7 mouse cellular contexts compared by ENCODE assay signal in the genomic region with DNA sequence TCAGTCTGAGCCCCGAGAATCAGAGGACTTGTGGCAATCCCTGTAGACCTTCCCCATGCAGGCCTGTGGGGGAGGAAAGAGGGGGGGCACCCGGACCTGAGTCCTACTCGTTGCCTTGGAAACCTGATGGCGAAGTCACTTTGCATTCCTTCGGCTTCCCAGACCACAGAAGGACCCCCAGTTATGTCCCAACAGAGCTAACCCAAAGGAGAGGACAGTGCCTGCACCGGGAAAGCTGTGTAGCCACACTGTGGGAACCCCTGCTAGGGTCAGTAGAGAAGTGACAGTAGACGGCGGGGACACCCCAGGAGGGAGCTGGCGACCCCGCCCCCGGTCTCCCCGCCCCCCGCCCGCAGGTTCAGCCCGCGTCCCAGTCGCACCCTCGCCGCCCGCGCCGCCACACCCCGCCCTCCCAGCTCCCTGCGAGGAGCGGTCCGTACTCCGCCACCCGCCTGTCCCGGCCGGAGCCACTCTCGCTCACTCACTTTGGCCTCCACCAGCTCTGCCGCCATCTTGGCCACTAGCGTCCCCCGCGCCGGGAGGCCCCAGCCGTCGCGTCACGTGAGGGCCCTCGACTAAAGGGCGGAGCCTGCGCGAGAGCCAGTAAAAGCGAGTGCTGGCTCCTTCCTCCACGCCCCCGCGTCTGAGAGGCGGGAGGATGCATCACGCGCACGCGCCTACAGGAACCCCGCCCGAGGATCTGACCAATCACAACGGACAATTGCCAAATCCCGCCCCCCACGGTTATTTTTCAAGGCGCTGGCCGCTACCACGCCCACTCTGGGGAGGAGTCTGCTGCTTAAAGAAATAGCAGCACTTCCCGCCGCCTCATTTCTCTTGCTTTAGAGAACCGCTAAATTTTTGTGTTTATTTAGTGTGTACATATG. TPM values are rescaled to one million over a fixed set of nuclear protein-coding genes. Genes with fewer than 3 reads are reported as not detected.
DNase-seq lines count a peak whose midpoint lies in the region; ATAC-seq lines count a peak whose summit lies in the region.

Gene Pias4 (minus strand): TSS at position 724 of the 887 bp plus-strand sequence.

- peak within 1 kb of the TSS; percentile 84 for H3K27ac ChIP-seq in intestine, embryonic 15.5 days
- H3K27ac ChIP-seq in midbrain, embryonic 10.5 days (replicated peaks): peak within 1 kb of the TSS; percentile 92

- ATAC-seq in intestine, embryonic 15.5 days: peak; percentile 92

- peaks cover 16% of the 10 kb centered on the region for H3K4me1 ChIP-seq in intestine, embryonic 15.5 days (replicated peaks)
- peaks cover 42% of the 10 kb centered on the region for H3K4me1 ChIP-seq in midbrain, embryonic 10.5 days

- under 1% methylated on average over 62 of the region's 64 CpGs for WGBS in intestine, embryonic 15.5 days
- WGBS in midbrain, embryonic 10.5 days: under 1% methylated on average over 57 of the region's 64 CpGs

- DNase-seq in adrenal gland, adult 2 months: peak; percentile 100
- peak; percentile 100 for DNase-seq in embryo, embryonic 11.5 days (ENCODE audit: low read depth, low spot score)
- peak; percentile 100 for DNase-seq in gastrocnemius, postnatal 36 days
- peak; percentile 100 for DNase-seq in left cerebral cortex, postnatal 25 days (ENCODE audit: low spot score in 2 of 2)
- DNase-seq in midbrain, embryonic 10.5 days (ENCODE audit: low spot score): peak; percentile 100
- DNase-seq in right cerebral cortex, postnatal 4 days: peak; percentile 100

- H3K4me3 ChIP-seq in intestine, embryonic 15.5 days (replicated peaks): peak within 1 kb of the TSS; percentile 72
- peak within 1 kb of the TSS; percentile 98 for H3K4me3 ChIP-seq in midbrain, embryonic 10.5 days

- intact Hi-C loops in gastrocnemius, postnatal 36 days (cut with DNase I): no loop called here
- intact Hi-C loops in left cerebral cortex, postnatal 25 days (cut with DNase I): no loop called here

- H3K9me3 ChIP-seq in intestine, embryonic 15.5 days: no peaks in the 10 kb centered on the region
- no peaks in the 10 kb centered on the region for H3K9me3 ChIP-seq in midbrain, embryonic 10.5 days (replicated peaks)

- peak within 1 kb of the TSS; percentile 89 for H3K4me2 ChIP-seq in intestine, embryonic 15.5 days (replicated peaks)

- H3K27me3 ChIP-seq in intestine, embryonic 15.5 days (replicated peaks): no peaks in the 10 kb centered on the region
- no peaks in the 10 kb centered on the region for H3K27me3 ChIP-seq in midbrain, embryonic 10.5 days (ENCODE audit: low read depth, poor library complexity, severe bottlenecking)

- peak within 1 kb of the TSS; percentile 74 for H3K9ac ChIP-seq in intestine, embryonic 15.5 days

- H3K36me3 ChIP-seq in intestine, embryonic 15.5 days: peaks cover 13% of the 10 kb centered on the region; the same call in 1 of the 2 replicates
- H3K36me3 ChIP-seq in midbrain, embryonic 10.5 days: peaks cover 33% of the 10 kb centered on the region

RNA-seq across cellular contexts. Expression of gene Pias4, which starts in this region (rescaled TPM):
- 10 to 100 TPM; 27.3 to 29.8 TPM for total RNA-seq in adrenal gland, adult 2 months (2021)
- polyA plus RNA-seq in adrenal gland, adult 2 months (2012; rRNA removed): 41.4 and 48.6 TPM in 2 replicates
- 10 to 100 TPM; 14.0 to 16.3 TPM for total RNA-seq in gastrocnemius, postnatal 36 days (2021)
- polyA plus RNA-seq in intestine, embryonic 15.5 days (2015; fragmentation: Nextera tagmentation; extraction: Ambion mirVana): 47.2 and 58.4 TPM in 2 replicates
- total RNA-seq in left cerebral cortex, postnatal 25 days (2021): 10 to 100 TPM; 26.6 to 28.7 TPM
- 61.4 and 68.5 TPM in 2 replicates for polyA plus RNA-seq in midbrain, embryonic 10.5 days (2016; fragmentation: Nextera tagmentation; extraction: Ambion mirVana)

Comparison
In these comparisons a context has a peak if more than half of its experiments do, and no peak if none do; other contexts are left out.
1. Peak in every context shown above with its lines: DNase-seq, ATAC-seq, H3K4me3 ChIP-seq and H3K27ac ChIP-seq.